Mouse (Mus musculus): ENCODE results near the gene Rnf115. TPM values are rescaled to one million over a fixed set of nuclear protein-coding genes. Genes with fewer than 3 reads are reported as not detected.

The Rnf115 gene
- polyA plus RNA-seq, 1 experiment from 2014 or later: 36.9 TPM

DNA sequence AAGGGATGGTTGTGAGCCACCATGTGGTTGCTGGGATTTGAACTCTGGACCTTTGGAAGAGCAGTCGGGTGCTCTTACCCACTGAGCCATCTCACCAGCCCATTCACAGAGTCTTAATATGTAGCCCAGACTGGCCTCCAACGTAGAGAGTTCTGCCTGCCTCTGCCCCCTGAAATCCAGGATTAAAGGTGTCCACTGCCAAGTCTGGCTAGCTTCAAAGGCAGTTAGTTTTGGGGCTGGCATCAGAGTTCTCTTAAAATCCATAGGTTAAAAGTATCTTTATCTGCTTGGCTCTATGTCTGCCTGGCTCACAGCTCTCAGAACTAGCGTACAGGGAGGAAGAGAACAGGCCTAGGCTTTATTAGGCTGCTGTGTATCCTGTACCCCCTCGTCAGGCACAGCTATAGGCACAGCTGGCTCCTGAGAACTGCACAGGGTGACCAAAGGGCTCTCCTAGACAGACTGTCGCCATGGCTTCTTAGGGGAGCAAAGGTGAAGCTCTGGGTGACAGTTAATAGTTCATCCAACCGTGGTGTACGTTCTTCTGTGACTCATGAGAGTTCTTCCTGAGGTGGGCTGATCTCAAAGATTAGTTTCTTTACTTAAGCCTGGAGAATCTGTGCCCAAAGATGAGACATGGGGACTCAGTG lies 111.7 kb downstream of the Rnf115 start:
- no peaks in the 10 kb centered on the region for H3K36me3 ChIP-seq
- H3K9ac ChIP-seq: no peak overlapping the region
- H3K9me3 ChIP-seq: no peaks in the 10 kb centered on the region
- no peak for ATAC-seq (ENCODE audit: extremely low read depth, insufficient number of reproducible peaks, low FRiP score, low TSS enrichment)
- no peak overlapping the region for H3K27ac ChIP-seq (replicated peaks)
- no peaks in the 10 kb centered on the region for H3K4me1 ChIP-seq
- no peaks in the 10 kb centered on the region for H3K27me3 ChIP-seq (replicated peaks)
- WGBS: 76% methylated on average over 7 of the region's 7 CpGs
- H3K4me2 ChIP-seq: no peak overlapping the region
- H3K4me3 ChIP-seq: no peak overlapping the region

Other genes with a start within 250 kb of the Rnf115 start
- 7.4 and 7.5 TPM in 2 replicates for gene Hfe2, start 202.5 kb upstream of the Rnf115 start, polyA plus RNA-seq (2015; fragmentation: Nextera tagmentation; extraction: Ambion mirVana)
- 156 and 165 TPM in 2 replicates for gene Txnip, start 169.7 kb upstream of the Rnf115 start, polyA plus RNA-seq (2015; fragmentation: Nextera tagmentation; extraction: Ambion mirVana)
- gene Gm16253, start 150.7 kb upstream of the Rnf115 start, polyA plus RNA-seq (2015; fragmentation: Nextera tagmentation; extraction: Ambion mirVana): 1.6 and 1.7 TPM in 2 replicates
- gene Polr3gl, start 133.5 kb upstream of the Rnf115 start, polyA plus RNA-seq (2015; fragmentation: Nextera tagmentation; extraction: Ambion mirVana): 33.5 and 36.1 TPM in 2 replicates
- gene Ankrd34a, start 131.0 kb upstream of the Rnf115 start, polyA plus RNA-seq (2015; fragmentation: Nextera tagmentation; extraction: Ambion mirVana): 6.5 and 8.1 TPM in 2 replicates
- 4.6 and 5.2 TPM in 2 replicates for gene Lix1l, start 126.5 kb upstream of the Rnf115 start, polyA plus RNA-seq (2015; fragmentation: Nextera tagmentation; extraction: Ambion mirVana)
- gene Rbm8a, start 97.7 kb upstream of the Rnf115 start, polyA plus RNA-seq (2015; fragmentation: Nextera tagmentation; extraction: Ambion mirVana): 80.7 and 84.5 TPM in 2 replicates
- 35.8 and 37.3 TPM in 2 replicates for gene Pex11b, start 92.3 kb upstream of the Rnf115 start, polyA plus RNA-seq (2015; fragmentation: Nextera tagmentation; extraction: Ambion mirVana)
- gene Gm42957, start 92.2 kb upstream of the Rnf115 start, polyA plus RNA-seq (2015; fragmentation: Nextera tagmentation; extraction: Ambion mirVana): 0.05 and 0.14 TPM in 2 replicates
- gene Itga10, start 82.1 kb upstream of the Rnf115 start, polyA plus RNA-seq (2015; fragmentation: Nextera tagmentation; extraction: Ambion mirVana): 0.82 and 1.1 TPM in 2 replicates
- 0.09 and 0.33 TPM in 2 replicates for gene Ankrd35, start 57.5 kb upstream of the Rnf115 start, polyA plus RNA-seq (2015; fragmentation: Nextera tagmentation; extraction: Ambion mirVana)
- 36.0 and 37.7 TPM in 2 replicates for gene Pias3, start 31.3 kb upstream of the Rnf115 start, polyA plus RNA-seq (2015; fragmentation: Nextera tagmentation; extraction: Ambion mirVana)
- 7.1 and 7.2 TPM in 2 replicates for gene Nudt17, start 19.1 kb upstream of the Rnf115 start, polyA plus RNA-seq (2015; fragmentation: Nextera tagmentation; extraction: Ambion mirVana)
- gene Polr3c, start within 50 bp of the Rnf115 start, polyA plus RNA-seq (2015; fragmentation: Nextera tagmentation; extraction: Ambion mirVana): 25.2 and 29.3 TPM in 2 replicates
- 0.08 and 0.38 TPM in 2 replicates for gene Pdzk1, start 101.6 kb downstream of the Rnf115 start, polyA plus RNA-seq (2015; fragmentation: Nextera tagmentation; extraction: Ambion mirVana)
- gene Cd160, start 101.7 kb downstream of the Rnf115 start, polyA plus RNA-seq (2015; fragmentation: Nextera tagmentation; extraction: Ambion mirVana): 0.36 TPM in 1 of 2 replicates, not detected in the other
- gene Gja5, start 177.0 kb downstream of the Rnf115 start, polyA plus RNA-seq (2015; fragmentation: Nextera tagmentation; extraction: Ambion mirVana): 113 and 126 TPM in 2 replicates
- 24.2 and 26.6 TPM in 2 replicates for gene Gpr89, start 177.7 kb downstream of the Rnf115 start, polyA plus RNA-seq (2015; fragmentation: Nextera tagmentation; extraction: Ambion mirVana)
- gene Gja8, start 198.4 kb downstream of the Rnf115 start, polyA plus RNA-seq (2015; fragmentation: Nextera tagmentation; extraction: Ambion mirVana): not detected in 2 replicates